Mouse (Mus musculus) liver, embryonic 13.5 days (tissue): Measurements from ENCODE around the gene Agap1. TPM values are rescaled to one million over a fixed set of nuclear protein-coding genes. Genes with fewer than 3 reads are reported as not detected.

Source experiments
- ATAC-seq: fragments of 200-750 bp; cut with Nextera tagmentation; 2 replicates; pipeline ENCODE4 v1.8.0; 2017; ENCODE audit warnings: low read depth, mild to moderate bottlenecking, moderate number of reproducible peaks, moderate library complexity
- DNase-seq: peaks from one replicate; pipeline ENCODE4 v3.0.0; 2022
- H3K27ac ChIP-seq: fragments of 300-500 bp; sonication (generic); 2 replicates; pipeline ENCODE4 v1.5.1; 2015; ENCODE audit warnings: moderate library complexity, mild to moderate bottlenecking, inconsistent platforms
- H3K27me3 ChIP-seq: fragments of 300-500 bp; sonication (generic); 2 replicates; pipeline ENCODE4 v1.6.1; 2015; ENCODE audit warnings: mild to moderate bottlenecking, inconsistent platforms
- H3K36me3 ChIP-seq: fragments of 300-500 bp; sonication (generic); 2 replicates; pipeline ENCODE4 v1.6.1; 2015; ENCODE audit warnings: mild to moderate bottlenecking, inconsistent platforms
- H3K4me1 ChIP-seq: fragments of 300-500 bp; sonication (generic); replicated peaks from 2 replicates; pipeline ENCODE4 v1.6.1; 2015; ENCODE audit warnings: inconsistent platforms
- H3K4me2 ChIP-seq: fragments of 300-500 bp; sonication (generic); 2 replicates; pipeline ENCODE4 v1.6.1; 2015; ENCODE audit warnings: inconsistent platforms, mild to moderate bottlenecking, moderate library complexity
- H3K4me3 ChIP-seq: fragments of 300-500 bp; sonication (generic); replicated peaks from 2 replicates; pipeline ENCODE4 v1.5.1; 2015; ENCODE audit warnings: mild to moderate bottlenecking, inconsistent platforms
- H3K9ac ChIP-seq: fragments of 300-500 bp; sonication (generic); 2 replicates; pipeline ENCODE4 v1.6.1; 2015; ENCODE audit warnings: mild to moderate bottlenecking, inconsistent platforms
- H3K9me3 ChIP-seq: fragments of 300-500 bp; sonication (generic); replicated peaks from 2 replicates; pipeline ENCODE4 v1.6.1; 2016; ENCODE audit warnings: inconsistent platforms
- WGBS: fragments of 180-500 bp; shearing (Covaris S2); methylation state at CpG from one replicate; pipeline ENCODE4 v1.1.7; 2015; ENCODE audit not compliant: insufficient replicate concordance; 5-methylcytosine and 5-hydroxymethylcytosine counted together
- polyA plus RNA-seq: library from polyadenylated mRNA; unstranded; fragments of >200 nt; fragmentation: Nextera tagmentation; extraction: Ambion mirVana; gene quantifications from 2 replicates; pipeline ENCODE4 v1.2.1, GENCODE M21; 2015

Agap1 gene
- polyA plus RNA-seq, 1 experiment from 2014 or later: 1.2 TPM

DNA sequence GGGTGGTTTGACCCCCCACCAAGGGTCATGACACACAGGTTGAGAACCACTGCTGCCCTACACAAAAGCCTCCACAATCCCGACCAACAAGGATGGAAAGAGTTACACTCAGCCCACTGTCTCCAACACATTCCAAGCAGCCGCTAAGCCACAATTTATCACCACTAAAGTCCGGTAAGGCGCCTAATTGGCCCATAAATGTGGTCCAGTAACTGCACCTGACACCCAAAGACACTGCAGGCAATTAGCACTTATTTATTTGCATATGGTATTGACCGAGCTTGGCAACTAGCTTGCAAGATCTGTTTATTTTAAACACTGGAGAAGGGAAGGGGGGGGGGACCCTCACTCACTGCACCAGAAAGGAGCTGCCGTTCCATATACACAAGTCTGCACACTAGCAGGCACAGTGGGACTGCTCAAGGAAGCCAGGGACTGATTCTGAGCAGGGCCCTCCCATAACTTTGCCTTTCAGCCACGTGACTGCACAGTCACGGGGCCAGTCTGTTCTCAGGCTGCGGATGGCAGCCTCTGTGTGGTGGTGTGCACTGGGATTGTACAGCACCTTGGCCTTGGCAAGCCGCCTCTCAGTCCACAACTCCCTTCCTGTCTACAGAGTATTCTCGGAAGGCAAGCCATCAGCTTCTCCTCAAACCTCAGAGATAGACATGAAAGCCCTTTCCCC, 445.3 kb downstream of the Agap1 start:
- no peak for ATAC-seq
- no peak overlapping the region for H3K27ac ChIP-seq
- no peaks in the 10 kb centered on the region for H3K27me3 ChIP-seq
- H3K9ac ChIP-seq: no peak overlapping the region
- no peak overlapping the region for H3K4me2 ChIP-seq
- H3K4me3 ChIP-seq: no peak overlapping the region
- 44% methylated on average over 11 of the region's 11 CpGs for WGBS
- no peaks in the 10 kb centered on the region for H3K9me3 ChIP-seq
- no peak for DNase-seq
- no peaks in the 10 kb centered on the region for H3K36me3 ChIP-seq
- peaks cover 6% of the 10 kb centered on the region for H3K4me1 ChIP-seq

DNA sequence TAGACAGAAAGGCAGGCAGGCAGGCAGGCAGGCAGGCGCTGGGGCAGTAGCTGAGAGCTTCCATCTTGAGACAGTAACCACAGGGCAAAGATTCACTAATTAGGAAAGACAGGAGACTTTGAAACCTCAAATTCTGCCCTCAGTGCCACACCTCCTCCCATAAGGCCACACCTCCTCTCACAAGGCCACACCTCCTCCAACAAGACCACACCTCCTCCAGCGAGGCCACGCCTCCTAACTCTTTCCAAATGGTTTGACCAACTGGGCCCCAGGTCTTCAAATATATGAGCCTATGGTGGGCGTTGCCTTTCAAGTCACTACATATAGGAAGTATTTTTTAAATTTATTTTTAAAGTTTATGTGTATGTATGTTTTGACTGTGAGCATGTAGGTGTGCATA, 446.8 kb downstream of the Agap1 start:
- WGBS: 43% methylated on average over 4 of the region's 4 CpGs
- ATAC-seq (peak; percentile 18; the same call in 1 of the 2 replicates), DNase-seq (no peak)
- Histone ChIP-seq H3K27me3 (no peaks in the 10 kb centered on the region), H3K4me3 (no peak overlapping the region), H3K27ac (no peak overlapping the region), H3K9ac (no peak overlapping the region), H3K4me2 (no peak overlapping the region), H3K9me3 (0 out of 2 replicates have a peak, but pooled peaks cover 2% of the 10 kb centered on the region), H3K4me1 (no peaks in the 10 kb centered on the region), H3K36me3 (no peaks in the 10 kb centered on the region)

DNA sequence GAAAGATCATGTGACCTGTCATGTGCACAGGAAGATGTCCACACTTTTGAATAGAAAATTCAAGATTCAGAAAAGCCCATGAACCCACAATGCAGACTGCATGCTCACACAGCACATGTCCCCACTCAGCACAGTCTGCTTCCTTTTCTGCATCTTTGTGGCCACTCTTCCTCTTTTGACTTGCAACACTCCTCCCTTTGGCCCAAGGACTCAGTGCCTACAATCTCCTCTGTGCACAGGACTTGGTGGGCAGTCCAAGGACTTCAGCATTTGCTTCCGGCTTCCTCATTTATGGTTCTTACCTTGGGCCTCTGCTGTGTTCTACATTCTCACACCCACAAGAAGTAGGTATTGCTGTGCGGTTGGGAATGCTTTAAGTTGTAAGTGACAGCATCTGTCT, 447.6 kb downstream of the Agap1 start:
- no peak overlapping the region for H3K4me3 ChIP-seq
- H3K36me3 ChIP-seq: no peaks in the 10 kb centered on the region
- H3K9me3 ChIP-seq: 0 out of 2 replicates have a peak, but pooled peaks cover 5% of the 10 kb centered on the region
- no peaks in the 10 kb centered on the region for H3K4me1 ChIP-seq
- DNase-seq (no peak), ATAC-seq (no peak)
- H3K27me3 ChIP-seq: no peaks in the 10 kb centered on the region
- no peak overlapping the region for H3K9ac ChIP-seq
- H3K27ac ChIP-seq: no peak overlapping the region
- H3K4me2 ChIP-seq: no peak overlapping the region
- 53% methylated on average over 2 of the region's 2 CpGs for WGBS

DNA sequence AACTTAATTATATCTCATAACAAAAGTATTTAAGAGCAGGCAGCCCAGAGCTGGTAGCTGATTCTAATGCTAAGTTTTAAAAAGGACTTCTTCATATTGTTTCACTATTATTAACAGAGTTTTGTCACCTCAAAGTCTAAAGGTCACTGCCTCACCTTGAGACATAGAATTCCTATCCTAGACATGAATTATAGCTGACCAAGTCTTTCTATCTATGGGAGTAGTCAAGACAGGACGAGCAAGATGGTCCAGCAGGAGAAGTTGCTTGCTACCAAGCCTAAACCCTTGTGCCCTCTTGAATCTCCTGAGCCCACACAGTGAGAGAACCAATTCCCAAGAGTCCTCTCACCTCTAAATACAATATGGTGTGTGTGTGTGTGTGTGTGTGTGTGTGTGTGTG, 448.0 kb downstream of the Agap1 start:
- Histone ChIP-seq H3K27ac (no peak overlapping the region), H3K27me3 (no peaks in the 10 kb centered on the region), H3K36me3 (no peaks in the 10 kb centered on the region), H3K9ac (no peak overlapping the region), H3K4me2 (no peak overlapping the region), H3K4me3 (no peak overlapping the region), H3K4me1 (no peaks in the 10 kb centered on the region), H3K9me3 (0 out of 2 replicates have a peak, but pooled peaks cover 5% of the 10 kb centered on the region)
- DNase-seq (no peak), ATAC-seq (no peak)
- 60% methylated on average over 1 of the region's 1 CpGs for WGBS

DNA sequence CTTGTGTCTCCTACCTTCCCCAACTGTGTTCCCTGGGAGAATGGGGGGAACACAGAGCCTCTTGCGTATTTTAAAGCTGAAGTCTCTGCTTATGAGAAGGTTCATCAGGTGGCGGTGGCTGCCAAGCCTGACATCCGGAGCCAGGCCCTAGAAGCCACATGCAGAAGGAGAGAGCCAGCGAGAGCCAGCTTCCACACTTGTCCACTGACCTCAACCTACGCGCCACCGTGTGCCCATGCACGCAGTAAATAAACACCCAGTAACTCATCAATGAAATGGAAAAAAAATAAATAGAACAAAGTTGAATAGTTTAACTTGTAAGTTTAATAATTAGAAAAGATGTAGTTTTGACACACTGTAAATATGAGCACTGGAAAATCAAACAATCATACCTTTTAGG, 455.2 kb downstream of the Agap1 start:
- H3K9me3 ChIP-seq: 0 out of 2 replicates have a peak, but pooled peaks cover 5% of the 10 kb centered on the region
- no peaks in the 10 kb centered on the region for H3K36me3 ChIP-seq
- no peak overlapping the region for H3K9ac ChIP-seq
- no peaks in the 10 kb centered on the region for H3K27me3 ChIP-seq
- 79% methylated on average over 8 of the region's 8 CpGs for WGBS
- DNase-seq (no peak), ATAC-seq (no peak)
- no peaks in the 10 kb centered on the region for H3K4me1 ChIP-seq
- no peak overlapping the region for H3K4me3 ChIP-seq
- H3K27ac ChIP-seq: no peak overlapping the region
- no peak overlapping the region for H3K4me2 ChIP-seq

DNA sequence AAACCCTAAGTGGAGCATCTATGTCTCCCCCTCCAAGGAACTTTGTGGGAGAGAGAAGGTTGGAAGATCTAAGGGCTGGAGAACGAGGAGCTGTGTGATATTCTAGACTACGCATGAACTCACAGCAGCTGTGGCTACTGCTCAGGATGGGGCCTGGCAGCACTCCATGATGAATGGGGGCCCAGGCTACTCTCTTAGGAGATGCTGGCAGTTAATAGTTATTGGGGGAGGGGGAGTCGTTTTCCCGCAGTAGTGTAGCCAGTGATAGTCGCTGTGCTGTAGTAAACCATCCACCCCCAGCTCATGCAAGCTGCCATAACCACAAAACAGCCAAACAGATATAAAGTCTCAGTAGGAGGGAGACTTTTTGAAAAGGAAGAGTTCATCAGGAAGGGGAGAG, 457.8 kb downstream of the Agap1 start:
- no peak overlapping the region for H3K9ac ChIP-seq
- DNase-seq (no peak), ATAC-seq (no peak)
- H3K9me3 ChIP-seq: no peaks in the 10 kb centered on the region
- H3K4me1 ChIP-seq: no peaks in the 10 kb centered on the region
- no peaks in the 10 kb centered on the region for H3K36me3 ChIP-seq
- 39% methylated on average over 5 of the region's 5 CpGs for WGBS
- no peak overlapping the region for H3K4me2 ChIP-seq
- H3K27me3 ChIP-seq: 0 out of 2 replicates have a peak, but pooled peaks cover 5% of the 10 kb centered on the region
- H3K4me3 ChIP-seq: no peak overlapping the region
- H3K27ac ChIP-seq: no peak overlapping the region

DNA sequence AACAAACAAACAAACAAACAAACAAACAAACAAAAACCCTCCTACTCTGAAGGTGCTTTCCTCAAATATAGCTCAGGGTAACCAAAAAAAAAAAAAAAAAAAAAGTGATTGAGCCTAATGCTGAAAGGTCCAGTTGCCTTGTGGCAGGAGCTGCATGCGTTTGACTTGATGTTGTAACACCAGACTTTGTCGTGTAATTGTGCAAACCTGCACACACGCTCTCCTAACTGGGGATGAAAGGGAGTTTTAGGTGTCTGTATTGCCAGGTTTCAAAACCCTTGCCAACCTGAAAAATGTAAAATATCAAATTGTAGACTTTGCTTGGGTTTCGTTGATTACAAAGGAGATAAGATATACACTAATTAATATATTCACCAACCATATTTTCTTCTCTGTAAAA, 459.0 kb downstream of the Agap1 start:
- no peak overlapping the region for H3K27ac ChIP-seq
- no peak overlapping the region for H3K9ac ChIP-seq
- no peak overlapping the region for H3K4me3 ChIP-seq
- ATAC-seq: no peak
- no peak for DNase-seq
- no peak overlapping the region for H3K4me2 ChIP-seq
- peaks cover 14% of the 10 kb centered on the region; the same call in 1 of the 2 replicates for H3K27me3 ChIP-seq
- WGBS: 55% methylated on average over 4 of the region's 4 CpGs
- H3K4me1 ChIP-seq: no peaks in the 10 kb centered on the region
- H3K36me3 ChIP-seq: no peaks in the 10 kb centered on the region
- no peaks in the 10 kb centered on the region for H3K9me3 ChIP-seq

DNA sequence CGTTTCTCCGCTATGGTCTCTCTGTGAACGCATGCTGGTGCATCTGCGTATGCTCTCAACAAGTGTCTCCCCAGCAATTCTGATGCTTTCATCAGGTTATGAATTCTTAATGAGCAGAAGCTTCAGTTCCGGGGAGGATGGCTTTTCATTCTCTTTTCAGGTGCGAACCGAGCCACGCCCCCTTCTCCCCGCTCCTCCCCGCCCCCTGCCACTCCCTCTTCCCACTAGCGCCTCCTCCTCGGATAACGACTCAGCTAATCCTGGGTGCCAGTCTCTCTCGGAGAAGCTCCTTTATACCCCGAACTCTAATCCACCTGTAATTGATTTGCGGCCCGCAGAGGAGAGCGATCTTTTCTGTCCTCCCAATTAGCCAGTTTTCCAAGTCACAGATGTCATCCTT, 463.5 kb downstream of the Agap1 start:
- ATAC-seq (no peak), DNase-seq (no peak)
- H3K4me2 ChIP-seq: no peak overlapping the region
- H3K27ac ChIP-seq: no peak overlapping the region
- H3K36me3 ChIP-seq: no peaks in the 10 kb centered on the region
- peaks cover 47% of the 10 kb centered on the region for H3K27me3 ChIP-seq
- H3K4me1 ChIP-seq: 0 out of 2 replicates have a peak, but pooled peaks cover 3% of the 10 kb centered on the region
- H3K9me3 ChIP-seq: no peaks in the 10 kb centered on the region
- no peak overlapping the region for H3K4me3 ChIP-seq
- no peak overlapping the region for H3K9ac ChIP-seq
- 26% methylated on average over 18 of the region's 18 CpGs for whole genome bisulfite sequencing

DNA sequence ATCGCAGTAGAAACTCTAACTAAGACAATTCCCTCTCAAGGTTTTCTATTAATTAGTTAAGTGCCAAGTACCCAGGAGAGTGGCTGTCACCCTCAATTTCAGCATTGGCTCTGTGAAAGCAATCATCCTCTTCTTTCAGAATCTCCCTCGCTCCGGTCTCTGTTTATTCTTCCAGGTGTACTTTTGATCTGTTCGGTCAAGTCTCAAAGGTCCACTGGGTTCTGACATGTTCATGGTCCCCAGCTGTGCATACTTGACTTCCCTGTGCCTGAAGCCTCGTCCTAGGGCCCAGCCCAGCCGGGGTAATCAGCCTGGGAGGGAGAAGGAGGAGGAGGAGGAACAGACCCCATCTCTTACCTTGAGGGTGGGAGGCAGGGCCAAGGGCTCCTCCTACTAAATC, 464.6 kb downstream of the Agap1 start:
- Histone ChIP-seq H3K27me3 (peaks cover 58% of the 10 kb centered on the region), H3K4me2 (no peak overlapping the region), H3K4me3 (no peak overlapping the region), H3K36me3 (no peaks in the 10 kb centered on the region), H3K27ac (no peak overlapping the region), H3K9ac (no peak overlapping the region), H3K4me1 (0 out of 2 replicates have a peak, but pooled peaks cover 3% of the 10 kb centered on the region), H3K9me3 (no peaks in the 10 kb centered on the region)
- DNase-seq: no peak
- ATAC-seq: no peak
- 63% methylated on average over 6 of the region's 6 CpGs for WGBS

DNA sequence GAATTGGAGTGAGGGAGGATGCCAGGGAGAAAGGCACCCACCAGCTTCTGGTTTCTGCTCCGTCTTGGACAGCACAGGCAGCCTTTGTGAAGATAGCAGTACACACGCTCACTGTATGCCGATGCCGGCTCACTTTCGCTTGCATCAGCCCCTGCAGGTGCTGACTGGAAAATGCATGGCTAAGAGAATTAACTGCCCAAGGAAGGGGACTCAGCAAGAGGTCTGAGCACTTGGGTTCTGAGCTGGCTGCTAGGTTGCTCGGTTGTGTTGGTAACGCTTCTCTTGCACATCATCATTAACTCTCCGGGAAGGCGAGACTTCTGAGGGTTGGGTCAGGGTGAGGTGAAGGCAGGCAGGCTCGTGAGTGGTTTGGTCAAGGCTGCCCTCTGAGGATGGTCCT, 467.2 kb downstream of the Agap1 start:
- Histone ChIP-seq H3K36me3 (no peaks in the 10 kb centered on the region), H3K27me3 (peaks cover 84% of the 10 kb centered on the region), H3K4me1 (0 out of 2 replicates have a peak, but pooled peaks cover 3% of the 10 kb centered on the region), H3K9me3 (no peaks in the 10 kb centered on the region), H3K9ac (no peak overlapping the region), H3K4me2 (no peak overlapping the region), H3K4me3 (no peak overlapping the region), H3K27ac (no peak overlapping the region)
- 7% methylated on average over 10 of the region's 10 CpGs for WGBS
- no peak for DNase-seq
- ATAC-seq: no peak

DNA sequence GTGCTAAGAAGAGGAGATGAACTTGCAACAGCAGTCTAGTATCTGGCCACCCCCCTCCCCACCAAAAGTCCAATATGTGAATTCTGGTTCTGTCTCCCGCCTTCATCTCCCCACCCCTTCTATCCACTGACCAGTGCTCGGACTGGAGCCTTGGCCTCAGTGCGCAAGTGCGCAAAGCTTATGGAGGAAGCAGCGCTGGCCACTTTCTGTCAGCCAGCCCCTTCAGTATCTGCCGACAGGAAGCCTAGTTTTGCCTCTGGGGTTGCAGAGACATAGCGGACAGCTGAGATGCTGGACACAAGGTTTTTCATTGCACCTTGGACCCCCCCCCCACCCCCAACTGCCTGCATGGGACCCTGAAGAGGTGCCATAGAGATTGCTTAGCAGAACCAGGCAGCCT, 467.7 kb downstream of the Agap1 start:
- no peaks in the 10 kb centered on the region for H3K36me3 ChIP-seq
- WGBS: 2% methylated on average over 7 of the region's 7 CpGs
- peak overlapping the region; percentile 38; the same call in 1 of the 2 replicates for H3K4me2 ChIP-seq
- no peaks in the 10 kb centered on the region for H3K9me3 ChIP-seq
- no peak overlapping the region for H3K9ac ChIP-seq
- ATAC-seq (no peak), DNase-seq (no peak)
- H3K27me3 ChIP-seq: peaks cover 85% of the 10 kb centered on the region
- no peak overlapping the region for H3K27ac ChIP-seq
- no peak overlapping the region for H3K4me3 ChIP-seq
- H3K4me1 ChIP-seq: peaks cover 5% of the 10 kb centered on the region; the same call in 1 of the 2 replicates
